Mouse (Mus musculus): ENCODE results near the gene Pirb. TPM values are rescaled to one million over a fixed set of nuclear protein-coding genes. Genes with fewer than 3 reads are reported as not detected.

Gene Pirb
- total RNA-seq, 1 experiment from 2014 or later = 418 TPM

DNA sequence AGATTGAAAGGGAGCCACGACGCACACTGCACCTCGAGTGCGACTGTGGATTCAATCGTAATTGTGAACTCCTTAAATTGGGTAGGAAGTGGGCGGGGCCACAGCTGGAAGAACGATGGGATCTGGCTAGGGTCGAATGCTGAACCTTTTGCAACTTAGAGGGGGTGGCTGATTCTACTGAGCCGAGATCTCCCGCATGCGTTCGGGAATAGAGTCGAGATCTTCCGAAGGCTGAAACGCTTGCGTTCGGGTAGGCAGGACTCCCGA is 26.4 kb downstream of the Pirb start:
- ATAC-seq (ENCODE audit: extremely low read depth, insufficient number of reproducible peaks, low FRiP score, poor library complexity, severe bottlenecking) = no peak

DNA sequence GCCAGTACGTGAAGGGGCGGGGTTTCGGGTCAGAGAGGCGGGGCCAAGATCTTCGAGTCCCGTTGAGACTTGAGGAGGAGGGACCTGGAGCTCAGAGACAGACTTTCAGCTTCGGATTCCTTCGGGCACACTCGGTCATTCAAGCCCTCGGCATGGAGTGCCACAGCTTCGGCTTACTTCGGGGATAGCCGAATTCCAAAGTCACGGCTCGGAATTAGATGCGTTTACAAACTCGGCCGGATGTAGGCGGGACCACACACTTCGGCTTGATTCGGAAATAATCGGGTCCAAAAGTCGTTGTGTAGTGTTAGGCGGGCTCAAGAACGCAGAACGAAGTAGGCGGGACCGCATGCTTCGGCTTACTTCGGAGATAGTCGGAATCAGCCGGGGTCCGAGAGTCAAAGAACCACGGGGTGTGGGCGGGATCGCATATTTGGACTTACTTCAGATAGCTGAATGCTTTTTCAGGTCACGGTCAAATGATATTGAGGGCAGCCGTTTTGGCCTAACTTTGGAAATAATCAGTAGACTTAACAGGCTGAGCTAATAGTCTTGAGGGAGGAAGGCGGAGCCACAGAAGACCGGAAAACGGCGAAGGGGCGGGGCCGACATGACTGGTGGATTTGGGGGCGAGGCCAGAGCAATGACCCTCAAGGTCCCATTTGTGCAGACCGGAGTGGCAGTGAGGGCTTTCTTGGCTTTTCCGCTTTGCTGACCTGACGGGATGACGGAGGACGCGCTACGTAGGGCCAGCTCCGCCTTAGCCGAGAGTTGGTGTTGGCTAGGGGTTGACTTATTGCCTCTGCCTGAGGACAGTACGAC is 27.0 kb downstream of the Pirb start, which contains the start of gene Mboat7:
Gene Mboat7 (minus strand): TSS at position 537 of the 822 bp plus-strand sequence.
- peak; percentile 72 for ATAC-seq (ENCODE audit: extremely low read depth, insufficient number of reproducible peaks, low FRiP score, poor library complexity, severe bottlenecking)

DNA sequence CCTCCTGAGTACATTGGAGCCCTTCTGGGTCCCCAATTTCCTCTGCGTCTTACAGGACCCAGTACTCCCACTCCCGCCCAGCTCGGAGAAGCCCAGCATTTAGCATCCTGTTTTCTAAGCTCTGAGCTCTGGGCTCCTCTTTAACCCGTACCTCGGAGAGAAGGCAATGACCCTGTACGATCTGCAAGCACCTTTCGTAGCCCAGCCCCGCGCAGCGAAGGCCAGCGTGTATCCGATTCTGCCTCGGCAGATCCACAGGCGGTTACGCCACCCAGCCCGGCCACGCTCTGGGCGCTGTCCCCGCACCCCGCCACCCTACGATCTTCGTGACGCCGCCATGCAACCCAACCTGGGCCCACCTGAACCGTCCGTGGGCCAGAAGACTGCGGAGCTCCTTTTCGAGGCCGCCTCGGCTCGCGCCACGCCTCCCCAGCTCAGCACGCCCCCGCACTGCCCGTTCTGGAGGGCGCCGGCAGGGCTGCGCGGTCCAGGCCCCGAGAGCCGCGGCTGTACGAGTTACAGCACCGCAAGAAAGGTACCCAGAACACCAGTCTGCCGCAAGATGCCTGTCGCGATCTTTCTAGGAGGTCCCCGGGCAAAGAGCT is 27.7 kb downstream of the Pirb start, which contains the start of gene Tsen34:
Gene Tsen34 (plus strand): TSS at position 482 of the 605 bp plus-strand sequence.
- no peak; the same call in 1 of the 2 replicates for ATAC-seq (ENCODE audit: extremely low read depth, insufficient number of reproducible peaks, low FRiP score, poor library complexity, severe bottlenecking)

DNA sequence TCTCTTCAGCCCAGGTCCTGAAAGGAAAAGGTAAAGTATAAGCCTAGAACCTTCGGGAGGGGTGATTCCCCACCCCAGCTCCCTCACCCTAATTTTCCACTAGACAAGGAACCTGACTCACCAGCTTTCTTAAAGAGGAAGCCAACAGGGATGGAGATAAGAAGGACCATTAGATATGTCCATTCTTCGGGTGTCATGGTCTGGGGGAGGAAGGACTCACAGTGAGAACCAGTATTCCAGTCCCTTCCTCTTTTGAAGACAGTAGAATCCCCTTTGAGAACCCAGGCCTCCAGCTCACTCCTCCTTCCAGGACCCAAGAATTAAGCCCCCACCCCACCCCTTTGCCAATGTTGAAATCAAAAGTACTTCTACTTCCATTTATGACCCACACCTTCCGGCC is 28.3 kb downstream of the Pirb start:
- ATAC-seq (ENCODE audit: extremely low read depth, insufficient number of reproducible peaks, low FRiP score, poor library complexity, severe bottlenecking) = no peak

DNA sequence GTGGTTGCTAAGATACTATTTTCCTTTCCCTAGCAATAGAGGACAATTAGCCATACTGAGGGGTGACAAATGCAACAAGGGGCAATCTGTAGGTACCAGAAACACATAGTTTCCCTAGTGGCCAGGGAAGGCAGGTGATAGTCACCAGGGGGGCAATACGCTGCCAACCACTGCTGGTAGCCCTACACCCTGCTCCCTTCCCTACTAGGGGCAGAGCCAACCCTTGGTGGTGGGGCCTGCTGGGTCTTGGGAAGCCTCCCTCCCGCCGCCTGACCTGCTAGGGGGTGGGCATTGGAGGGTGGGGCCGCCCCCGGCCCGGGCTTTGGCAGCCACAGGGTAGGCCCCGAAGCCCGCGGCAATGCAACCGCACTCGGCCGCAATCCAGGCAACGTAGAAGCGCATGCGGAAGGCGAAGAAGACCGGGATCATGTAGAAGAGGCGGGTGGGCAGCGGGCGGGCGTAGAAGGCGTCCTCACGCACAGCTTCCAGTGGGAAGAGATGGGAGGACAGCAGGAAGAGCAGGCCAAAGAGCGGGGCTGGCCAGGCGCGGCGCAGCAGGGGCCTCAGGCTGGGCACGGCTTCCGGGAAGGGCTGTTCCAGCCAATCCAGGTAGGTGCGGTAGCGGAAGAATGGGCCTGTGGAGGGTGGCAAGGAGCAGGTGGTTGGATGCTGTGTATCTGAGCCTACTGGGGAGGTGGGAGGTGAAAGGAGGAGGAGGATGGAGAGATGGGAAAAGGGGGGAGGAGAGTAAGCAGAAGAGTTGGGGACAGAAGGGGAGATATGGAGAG is 34.6 kb downstream of the Pirb start:
- ATAC-seq (ENCODE audit: extremely low read depth, insufficient number of reproducible peaks, low FRiP score, poor library complexity, severe bottlenecking) = no peak

DNA sequence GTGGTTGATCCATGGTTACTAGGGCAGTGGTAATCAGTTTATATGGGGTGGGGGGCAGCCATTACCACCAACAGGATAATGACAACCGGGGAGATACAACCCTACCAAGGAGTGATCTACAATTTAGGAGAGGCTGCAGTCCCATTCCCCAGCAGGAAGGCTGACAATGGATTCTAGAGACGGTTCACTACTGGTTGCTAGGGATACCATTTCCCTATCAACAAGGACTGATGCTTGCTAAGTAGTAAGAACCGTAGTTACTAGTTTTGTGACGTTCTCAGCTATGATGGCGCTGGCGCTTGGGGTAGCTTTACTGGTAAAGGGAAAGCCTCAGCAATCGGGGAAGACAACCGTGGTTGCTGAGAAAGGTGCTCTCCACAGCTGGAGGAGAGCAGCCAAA is 35.5 kb downstream of the Pirb start:
- ATAC-seq (ENCODE audit: extremely low read depth, insufficient number of reproducible peaks, low FRiP score, poor library complexity, severe bottlenecking) = no peak

DNA sequence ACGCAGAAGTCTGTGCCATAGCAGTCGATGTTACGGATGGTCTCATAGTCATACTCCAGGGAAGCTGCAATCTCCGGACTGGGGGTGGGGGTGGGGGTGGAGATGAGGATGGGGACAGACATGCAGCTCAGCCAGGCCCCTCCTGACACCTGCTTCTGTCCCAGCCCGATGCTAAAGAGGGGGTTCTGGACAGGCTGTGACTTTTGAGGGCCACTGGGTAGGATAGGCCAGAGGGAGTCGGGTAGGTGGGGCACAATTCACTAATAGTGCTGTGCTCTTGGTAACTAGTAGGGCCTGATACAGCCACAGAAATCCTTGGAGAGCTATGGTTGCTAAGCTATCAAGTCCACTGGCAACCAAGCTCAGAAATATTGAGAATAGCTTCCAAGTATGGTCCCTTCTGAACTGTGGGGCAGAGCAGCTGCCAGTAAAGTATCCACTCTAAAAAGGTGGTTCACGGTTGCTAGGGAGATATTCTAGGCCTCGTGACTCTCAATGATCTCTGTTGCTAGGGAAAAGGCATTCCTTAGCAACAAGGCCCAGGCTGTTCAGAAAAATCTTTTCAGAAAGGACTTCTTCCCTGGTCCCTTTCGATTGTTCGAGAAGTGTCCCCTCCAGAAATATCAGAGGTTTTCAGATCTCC is 36.2 kb downstream of the Pirb start:
- no peak for ATAC-seq (ENCODE audit: extremely low read depth, insufficient number of reproducible peaks, low FRiP score, poor library complexity, severe bottlenecking)

DNA sequence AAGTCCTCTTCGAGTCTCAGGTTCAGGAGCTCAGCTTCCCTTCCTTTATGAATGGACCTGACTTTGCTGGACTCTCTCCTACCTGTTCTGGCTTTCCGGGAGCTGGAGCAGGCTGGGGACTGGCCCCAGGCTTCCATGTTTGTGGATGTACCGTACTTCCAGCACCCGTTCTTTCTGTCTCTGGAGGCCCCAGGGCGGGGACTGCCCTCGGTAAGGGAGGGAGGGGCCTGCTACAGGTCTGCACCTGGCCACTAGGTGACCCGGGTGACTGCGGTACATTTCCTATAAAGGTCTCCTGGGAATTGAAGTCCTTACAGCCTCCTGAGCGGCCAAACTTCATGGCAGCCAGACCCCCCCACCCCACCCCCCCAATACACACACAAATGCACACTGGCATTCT is 42.8 kb downstream of the Pirb start, which contains the start of gene Tmc4:
Gene Tmc4 (minus strand): TSS at position 212 of the 400 bp plus-strand sequence.
- ATAC-seq (ENCODE audit: extremely low read depth, insufficient number of reproducible peaks, low FRiP score, poor library complexity, severe bottlenecking) = no peak

DNA sequence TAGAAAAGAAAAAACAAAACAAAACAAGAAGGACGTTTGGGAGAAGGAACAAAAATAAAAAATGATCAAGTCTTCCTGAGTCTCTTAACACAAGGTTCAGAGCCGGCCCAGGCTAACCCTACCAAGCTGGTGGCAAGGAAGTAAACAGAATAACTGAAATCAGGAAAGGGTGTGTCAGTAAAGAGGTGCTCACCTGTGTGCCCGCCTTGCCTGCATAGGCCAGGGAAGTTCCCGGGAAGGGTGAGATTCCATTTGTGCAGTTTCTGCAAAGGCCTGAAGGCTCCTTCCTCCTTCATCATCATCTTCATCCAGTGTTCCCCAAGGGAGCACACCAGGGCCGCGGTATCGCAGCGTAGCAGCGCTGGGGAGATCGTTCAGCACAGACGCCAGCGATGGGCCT is 43.8 kb downstream of the Pirb start:
- no peak for ATAC-seq (ENCODE audit: extremely low read depth, insufficient number of reproducible peaks, low FRiP score, poor library complexity, severe bottlenecking)

DNA sequence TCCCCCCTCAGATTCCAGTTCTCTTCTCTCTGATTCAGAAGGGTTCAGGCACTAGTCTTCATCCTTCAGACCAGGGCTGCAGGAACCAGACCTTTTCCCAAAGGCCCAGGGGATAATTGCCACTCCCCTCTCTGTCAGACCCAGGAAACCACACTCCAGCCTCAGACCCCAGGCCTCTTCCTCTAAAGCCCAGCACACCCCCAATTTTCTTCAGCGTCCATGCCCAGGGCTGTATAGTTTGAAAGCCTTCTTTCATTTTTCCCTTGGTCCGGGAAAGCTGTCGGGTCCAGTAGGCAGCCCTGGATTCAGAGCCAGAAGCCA is 45.0 kb downstream of the Pirb start:
- no peak for ATAC-seq (ENCODE audit: extremely low read depth, insufficient number of reproducible peaks, low FRiP score, poor library complexity, severe bottlenecking)

DNA sequence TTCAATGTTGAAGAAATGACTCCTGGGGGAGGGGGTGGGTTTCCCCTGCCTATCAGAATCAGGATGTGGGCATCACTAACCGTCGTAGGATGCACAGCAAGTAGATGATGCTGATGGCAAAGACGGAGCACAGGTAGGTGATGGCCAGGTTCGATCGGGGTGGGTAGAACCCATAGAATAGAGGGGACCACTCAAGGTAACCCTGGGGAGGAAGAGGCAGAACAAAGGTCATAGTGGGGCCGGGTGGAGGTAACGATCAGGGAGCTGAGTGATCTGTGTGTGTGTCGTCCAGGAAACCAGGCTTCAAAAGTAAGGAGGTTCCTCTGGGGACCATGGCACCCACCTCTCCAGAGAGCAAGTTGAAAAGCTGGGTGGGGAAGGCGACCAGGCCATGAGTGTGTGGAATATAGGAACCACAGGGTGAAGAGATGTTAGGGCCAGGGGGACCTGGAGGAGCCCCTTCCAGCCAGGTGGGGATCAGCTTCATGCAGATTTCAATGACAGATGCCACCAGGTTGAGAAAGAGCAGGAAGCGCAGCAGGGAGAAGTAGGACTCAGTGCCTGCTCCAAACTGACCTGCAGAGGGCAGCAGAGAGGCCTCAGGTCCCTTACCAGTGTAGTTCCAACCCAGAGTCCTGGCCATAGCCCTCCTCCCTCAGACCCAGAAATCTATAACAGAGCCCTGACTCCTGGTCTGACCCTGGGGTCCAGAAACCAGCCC is 45.5 kb downstream of the Pirb start:
- peak; percentile 90 for ATAC-seq (ENCODE audit: extremely low read depth, insufficient number of reproducible peaks, low FRiP score, poor library complexity, severe bottlenecking)

DNA sequence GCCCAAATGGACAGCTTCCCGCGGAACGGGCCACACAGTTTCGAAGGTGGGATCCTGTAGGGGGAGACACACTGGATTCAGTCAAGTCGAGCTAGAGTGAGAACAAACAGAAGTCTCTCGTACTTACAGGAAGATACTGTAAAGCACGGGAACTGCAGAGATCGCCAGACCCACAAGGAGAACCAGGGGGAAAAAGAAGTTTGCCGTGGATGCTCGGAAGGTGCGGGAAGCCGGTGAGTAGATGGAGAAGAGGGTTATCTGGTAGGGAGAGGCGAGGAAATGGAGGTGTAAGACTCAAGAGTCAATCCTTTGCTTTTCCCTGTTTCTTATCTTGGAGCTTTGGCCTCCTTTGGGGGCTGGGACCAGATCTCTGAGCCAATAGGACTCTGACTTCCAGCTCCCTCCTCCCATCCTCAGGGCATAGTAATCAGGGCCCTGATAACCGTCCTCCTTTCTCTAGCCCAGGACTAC is 53.2 kb downstream of the Pirb start:
- no peak for ATAC-seq (ENCODE audit: extremely low read depth, insufficient number of reproducible peaks, low FRiP score, poor library complexity, severe bottlenecking)

DNA sequence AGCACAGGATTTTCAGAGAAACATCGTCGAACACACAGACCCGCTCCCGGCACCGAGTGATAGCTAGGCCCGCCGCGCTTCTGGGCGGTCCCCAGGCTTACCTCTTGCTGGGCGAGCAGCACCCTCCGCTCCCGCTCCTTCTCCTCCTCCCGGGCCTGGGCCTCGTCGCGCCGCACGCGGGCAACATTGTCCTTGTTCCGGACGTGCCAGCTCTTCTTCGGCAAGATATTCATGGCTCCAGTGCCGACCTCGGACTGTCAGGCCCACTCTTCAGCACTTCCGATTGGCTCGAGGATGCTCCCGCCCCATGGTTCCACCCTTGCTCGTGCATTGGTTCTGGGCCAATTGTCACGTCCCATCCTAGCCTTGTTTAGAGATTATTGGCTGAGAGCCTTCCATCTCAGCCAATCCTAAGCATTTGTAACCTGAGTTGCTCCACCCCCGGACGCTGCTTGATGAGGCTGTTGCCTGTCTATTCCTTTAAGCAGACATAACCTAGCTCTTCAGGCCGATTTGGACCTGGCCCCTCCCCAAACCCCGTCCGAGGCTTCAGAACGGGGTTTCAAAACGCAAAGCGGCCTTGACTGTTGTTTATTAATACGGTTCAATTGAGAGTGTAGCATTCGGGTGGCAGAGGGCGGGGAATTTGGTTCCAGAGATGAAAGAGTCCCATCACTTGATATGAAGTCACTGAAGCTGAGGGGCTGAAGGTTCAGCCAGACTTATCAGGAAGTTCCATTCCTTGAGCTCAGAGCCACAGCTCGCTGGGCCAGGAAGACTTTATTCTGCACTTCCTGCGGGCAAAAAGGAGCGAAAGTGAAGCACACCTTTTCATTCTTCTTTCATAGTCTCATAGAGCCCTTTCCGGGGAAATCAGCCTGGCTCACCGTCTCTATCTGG is 54.7 kb downstream of the Pirb start, which contains the start of gene Leng1:
Gene Leng1 (minus strand): TSS at position 626 of the 900 bp plus-strand sequence.
- peak; percentile 98 for ATAC-seq (ENCODE audit: extremely low read depth, insufficient number of reproducible peaks, low FRiP score, poor library complexity, severe bottlenecking)

DNA sequence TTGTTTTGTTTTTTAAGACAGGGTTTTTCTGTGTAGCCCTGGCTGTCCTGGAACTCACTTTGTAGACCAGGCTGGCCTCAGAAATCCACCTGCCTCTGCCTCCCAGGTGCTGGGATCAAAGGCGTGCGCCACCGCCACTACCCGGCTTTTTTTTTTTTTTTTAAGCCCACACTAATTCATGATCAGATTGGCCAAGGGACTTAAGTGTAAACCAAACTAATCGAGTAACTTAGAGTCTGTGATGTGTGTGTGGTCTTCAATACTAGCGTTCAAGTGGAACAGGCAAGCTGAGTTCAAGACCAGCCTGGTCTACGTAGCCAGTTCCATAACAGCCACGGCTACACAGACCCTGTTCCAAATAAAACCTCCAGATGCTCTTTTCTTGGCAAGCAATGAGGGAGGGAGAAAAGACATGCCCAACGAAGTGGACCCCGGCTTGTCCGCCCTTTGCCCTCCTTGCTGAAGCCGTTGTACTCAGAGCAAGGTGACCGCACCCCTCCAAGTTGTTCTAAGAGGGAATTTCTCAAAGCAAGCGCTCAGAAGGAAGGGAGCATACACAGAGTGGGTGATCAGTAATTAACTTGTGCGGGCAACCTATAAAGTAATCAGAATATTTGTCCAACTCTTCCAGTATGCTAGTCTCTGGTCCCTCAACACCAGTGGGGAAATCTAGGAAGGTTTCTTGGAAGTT is 55.5 kb downstream of the Pirb start:
- ATAC-seq (ENCODE audit: extremely low read depth, insufficient number of reproducible peaks, low FRiP score, poor library complexity, severe bottlenecking) = no peak

Data from neutrophil, adult 5-6 weeks (primary cell).